Mouse (Mus musculus) midbrain, embryonic 15.5 days (tissue): ENCODE data around the gene Fam131b. TPM values are rescaled to one million over a fixed set of nuclear protein-coding genes. Genes with fewer than 3 reads are reported as not detected.

Experiments used
- ATAC-seq: fragments of 200-750 bp; cut with Nextera tagmentation; replicated peaks from 2 replicates; pipeline ENCODE4 v1.8.0; 2017; ENCODE audit warnings: moderate TSS enrichment
- H3K27ac ChIP-seq: fragments of 300-500 bp; sonication (generic); 2 replicates; pipeline ENCODE4 v1.5.1; 2015; ENCODE audit warnings: mild to moderate bottlenecking, inconsistent platforms
- H3K27me3 ChIP-seq: fragments of 300-500 bp; sonication (generic); replicated peaks from 2 replicates; pipeline ENCODE4 v1.6.1; 2015; ENCODE audit warnings: inconsistent platforms
- H3K36me3 ChIP-seq: fragments of 300-500 bp; sonication (generic); replicated peaks from 2 replicates; pipeline ENCODE4 v1.6.1; 2015; ENCODE audit warnings: inconsistent platforms
- H3K4me1 ChIP-seq: fragments of 300-500 bp; sonication (generic); 2 replicates; pipeline ENCODE4 v1.6.1; 2015; ENCODE audit warnings: inconsistent platforms
- H3K4me2 ChIP-seq: fragments of 300-500 bp; sonication (generic); 2 replicates; pipeline ENCODE4 v1.6.1; 2015; ENCODE audit warnings: inconsistent platforms, mild to moderate bottlenecking, moderate library complexity
- H3K4me3 ChIP-seq: fragments of 300-500 bp; sonication (generic); 2 replicates; pipeline ENCODE4 v1.5.1; 2015; ENCODE audit warnings: mild to moderate bottlenecking, inconsistent platforms
- H3K9ac ChIP-seq: fragments of 300-500 bp; sonication (generic); 2 replicates; pipeline ENCODE4 v1.6.1; 2015; ENCODE audit warnings: mild to moderate bottlenecking, inconsistent platforms
- H3K9me3 ChIP-seq: fragments of 300-500 bp; sonication (generic); 2 replicates; pipeline ENCODE4 v1.6.1; 2016; ENCODE audit warnings: inconsistent platforms
- WGBS: fragments of 180-500 bp; shearing (Covaris S2); methylation state at CpG from one replicate; pipeline ENCODE4 v1.1.7; 2015; ENCODE audit warnings: mixed read lengths; 5-methylcytosine and 5-hydroxymethylcytosine counted together
- polyA plus RNA-seq: library from polyadenylated mRNA; unstranded; fragments of >200 nt; fragmentation: Nextera tagmentation; extraction: Ambion mirVana; gene quantifications from 2 replicates; pipeline ENCODE4 v1.2.1, GENCODE M21; 2015

Fam131b gene
- polyA plus RNA-seq, 1 experiment from 2014 or later: 8.0 TPM

GRCm38 (mm10) chr6:42362497-42362896 is 38.1 kb upstream of the Fam131b start:
- Histone ChIP-seq H3K9ac (no peak overlapping the region), H3K27me3 (no peaks in the 10 kb centered on the region), H3K4me3 (no peak overlapping the region), H3K36me3 (peaks cover 16% of the 10 kb centered on the region), H3K4me1 (no peaks in the 10 kb centered on the region), H3K27ac (no peak overlapping the region), H3K4me2 (no peak overlapping the region), H3K9me3 (no peaks in the 10 kb centered on the region)
- WGBS: 64% methylated on average over 1 of the region's 1 CpGs
- ATAC-seq: no peak; the same call in 1 of the 2 replicates

GRCm38 (mm10) chr6:42362074-42362473 is 37.6 kb upstream of the Fam131b start:
- H3K4me2 ChIP-seq: no peak overlapping the region
- no peaks in the 10 kb centered on the region for H3K4me1 ChIP-seq
- WGBS: 62% methylated on average over 1 of the region's 1 CpGs
- H3K36me3 ChIP-seq: peaks cover 16% of the 10 kb centered on the region
- no peaks in the 10 kb centered on the region for H3K27me3 ChIP-seq
- no peak for ATAC-seq
- no peak overlapping the region for H3K4me3 ChIP-seq
- no peak overlapping the region for H3K27ac ChIP-seq
- H3K9ac ChIP-seq: no peak overlapping the region
- H3K9me3 ChIP-seq: no peaks in the 10 kb centered on the region

GRCm38 (mm10) chr6:42361041-42361895 is 36.8 kb upstream of the Fam131b start:
- Histone ChIP-seq H3K4me1 (no peaks in the 10 kb centered on the region), H3K9ac (no peak overlapping the region), H3K4me3 (no peak overlapping the region), H3K9me3 (no peaks in the 10 kb centered on the region), H3K27ac (no peak overlapping the region), H3K27me3 (no peaks in the 10 kb centered on the region), H3K36me3 (peaks cover 16% of the 10 kb centered on the region), H3K4me2 (no peak overlapping the region)
- 97% methylated on average over 13 of the region's 13 CpGs for WGBS
- no peak for ATAC-seq

- Histone ChIP-seq H3K4me1 (no peaks in the 10 kb centered on the region), H3K36me3 (peaks cover 16% of the 10 kb centered on the region)
- ATAC-seq: no peak
These were observed 35.9 kb upstream of the Fam131b start for GRCm38 (mm10) chr6:42360231-42360840.

GRCm38 (mm10) chr6:42359364-42360147 is 35.1 kb upstream of the Fam131b start:
- Histone ChIP-seq H3K4me3 (no peak overlapping the region), H3K9me3 (no peaks in the 10 kb centered on the region), H3K9ac (no peak overlapping the region), H3K27me3 (no peaks in the 10 kb centered on the region), H3K27ac (no peak overlapping the region), H3K4me1 (no peaks in the 10 kb centered on the region), H3K4me2 (no peak overlapping the region), H3K36me3 (peaks cover 16% of the 10 kb centered on the region)
- no peak for ATAC-seq
- WGBS: 75% methylated on average over 9 of the region's 9 CpGs

More at GRCm38 (mm10) chr6:42360231-42360840, 35.9 kb upstream of the Fam131b start:
- Histone ChIP-seq H3K4me3 (no peak overlapping the region), H3K27me3 (no peaks in the 10 kb centered on the region), H3K9ac (no peak overlapping the region), H3K9me3 (no peaks in the 10 kb centered on the region), H3K4me2 (no peak overlapping the region), H3K27ac (no peak overlapping the region)
- 92% methylated on average over 6 of the region's 6 CpGs for WGBS

GRCm38 (mm10) chr6:42358901-42359300 is 34.5 kb upstream of the Fam131b start:
- no peaks in the 10 kb centered on the region for H3K9me3 ChIP-seq
- H3K36me3 ChIP-seq: peaks cover 16% of the 10 kb centered on the region
- H3K4me1 ChIP-seq: peaks cover 5% of the 10 kb centered on the region
- no peak overlapping the region for H3K4me2 ChIP-seq
- no peak overlapping the region for H3K4me3 ChIP-seq
- no peak for ATAC-seq
- 93% methylated on average over 12 of the region's 12 CpGs for WGBS
- H3K27me3 ChIP-seq: no peaks in the 10 kb centered on the region
- H3K9ac ChIP-seq: no peak overlapping the region
- no peak overlapping the region for H3K27ac ChIP-seq

- no peak for ATAC-seq
- H3K27me3 ChIP-seq: no peaks in the 10 kb centered on the region
- peaks cover 16% of the 10 kb centered on the region for H3K36me3 ChIP-seq
- peaks cover 11% of the 10 kb centered on the region for H3K4me1 ChIP-seq
- 61% methylated on average over 6 of the region's 6 CpGs for WGBS
- H3K9me3 ChIP-seq: no peaks in the 10 kb centered on the region
- H3K4me3 ChIP-seq: no peak overlapping the region
- no peak overlapping the region for H3K4me2 ChIP-seq
- no peak overlapping the region for H3K27ac ChIP-seq
- no peak overlapping the region for H3K9ac ChIP-seq
These were observed 33.5 kb upstream of the Fam131b start for GRCm38 (mm10) chr6:42357901-42358300.

GRCm38 (mm10) chr6:42356913-42357312 is 32.5 kb upstream of the Fam131b start:
- no peak overlapping the region for H3K27ac ChIP-seq
- peaks cover 16% of the 10 kb centered on the region for H3K36me3 ChIP-seq
- no peak overlapping the region for H3K4me3 ChIP-seq
- H3K4me2 ChIP-seq: no peak overlapping the region
- no peak overlapping the region for H3K9ac ChIP-seq
- peaks cover 16% of the 10 kb centered on the region for H3K4me1 ChIP-seq
- H3K9me3 ChIP-seq: no peaks in the 10 kb centered on the region
- 97% methylated on average over 5 of the region's 5 CpGs for WGBS
- H3K27me3 ChIP-seq: no peaks in the 10 kb centered on the region
- no peak for ATAC-seq

GRCm38 (mm10) chr6:42355794-42356600 is 31.6 kb upstream of the Fam131b start:
- WGBS: 94% methylated on average over 13 of the region's 13 CpGs
- Histone ChIP-seq H3K4me3 (no peak overlapping the region), H3K9me3 (no peaks in the 10 kb centered on the region), H3K4me1 (peaks cover 25% of the 10 kb centered on the region), H3K4me2 (no peak overlapping the region), H3K27me3 (no peaks in the 10 kb centered on the region), H3K27ac (no peak overlapping the region), H3K36me3 (peaks cover 16% of the 10 kb centered on the region), H3K9ac (no peak overlapping the region)
- no peak for ATAC-seq

GRCm38 (mm10) chr6:42355366-42355765 is 30.9 kb upstream of the Fam131b start:
- peaks cover 16% of the 10 kb centered on the region for H3K36me3 ChIP-seq
- no peak overlapping the region for H3K9ac ChIP-seq
- no peaks in the 10 kb centered on the region for H3K9me3 ChIP-seq
- no peaks in the 10 kb centered on the region for H3K27me3 ChIP-seq
- no peak for ATAC-seq
- no peak overlapping the region for H3K27ac ChIP-seq
- peaks cover 30% of the 10 kb centered on the region for H3K4me1 ChIP-seq
- H3K4me3 ChIP-seq: no peak overlapping the region
- no peak overlapping the region for H3K4me2 ChIP-seq
- WGBS: 97% methylated on average over 6 of the region's 6 CpGs

- H3K27me3 ChIP-seq: no peaks in the 10 kb centered on the region
- peaks cover 30% of the 10 kb centered on the region for H3K4me1 ChIP-seq
- no peak overlapping the region for H3K9ac ChIP-seq
- H3K4me2 ChIP-seq: no peak overlapping the region
- WGBS: 61% methylated on average over 11 of the region's 11 CpGs
- peaks cover 15% of the 10 kb centered on the region for H3K36me3 ChIP-seq
- H3K27ac ChIP-seq: no peak overlapping the region
- no peak overlapping the region for H3K4me3 ChIP-seq
- ATAC-seq: no peak
- no peaks in the 10 kb centered on the region for H3K9me3 ChIP-seq
These were observed 29.9 kb upstream of the Fam131b start for GRCm38 (mm10) chr6:42354076-42355019.
